Mouse (Mus musculus) spleen, postnatal 14 days (tissue): ENCODE data around the gene Auts2.

Experiments
- DNase-seq, 2 experiments: peaks; one replicate each; pipeline ENCODE4 v3.0.0; 2021 to 2022; ENCODE audit warnings: low spot score in 2 of 2

The Auts2 gene

GRCm38 (mm10) chr5:131680127-131680845 lies 862.9 kb downstream of the Auts2 start:
- DNase-seq = no peak

- DNase-seq = no peak
Observed at GRCm38 (mm10) chr5:131679523-131679922, 863.6 kb downstream of the Auts2 start.

GRCm38 (mm10) chr5:131677518-131677917 lies 865.6 kb downstream of the Auts2 start:
- no peak for DNase-seq

GRCm38 (mm10) chr5:131673696-131674095 lies 869.4 kb downstream of the Auts2 start:
- no peak for DNase-seq

GRCm38 (mm10) chr5:131665068-131665467 lies 878.1 kb downstream of the Auts2 start:
- DNase-seq = no peak

GRCm38 (mm10) chr5:131664657-131665056 lies 878.5 kb downstream of the Auts2 start:
- no peak for DNase-seq

GRCm38 (mm10) chr5:131662657-131663056 lies 880.5 kb downstream of the Auts2 start:
- no peak for DNase-seq

- no peak for DNase-seq
Observed at GRCm38 (mm10) chr5:131658822-131659515, 884.2 kb downstream of the Auts2 start.

- no peak for DNase-seq
Observed at GRCm38 (mm10) chr5:131654206-131654605, 888.9 kb downstream of the Auts2 start.

- DNase-seq = no peak
Observed at GRCm38 (mm10) chr5:131650381-131650891, 892.7 kb downstream of the Auts2 start.

- DNase-seq = no peak
Observed at GRCm38 (mm10) chr5:131647683-131648119, 895.4 kb downstream of the Auts2 start.

- DNase-seq = no peak
Observed at GRCm38 (mm10) chr5:131647104-131647682, 896.0 kb downstream of the Auts2 start.

GRCm38 (mm10) chr5:131646192-131646775 lies 896.9 kb downstream of the Auts2 start:
- DNase-seq = no peak

GRCm38 (mm10) chr5:131645341-131646191 lies 897.6 kb downstream of the Auts2 start:
- no peak for DNase-seq

- DNase-seq = no peak
Observed at GRCm38 (mm10) chr5:131644331-131644730, 898.8 kb downstream of the Auts2 start.

- DNase-seq = no peak
Observed at GRCm38 (mm10) chr5:131643176-131644174, 899.7 kb downstream of the Auts2 start.

GRCm38 (mm10) chr5:131642752-131643151 lies 900.4 kb downstream of the Auts2 start:
- DNase-seq = no peak

- DNase-seq = no peak
Observed at GRCm38 (mm10) chr5:131636431-131636830, 906.7 kb downstream of the Auts2 start.

GRCm38 (mm10) chr5:131634731-131635130 lies 908.4 kb downstream of the Auts2 start:
- no peak for DNase-seq

- no peak for DNase-seq
Observed at GRCm38 (mm10) chr5:131631998-131632379, 911.2 kb downstream of the Auts2 start.
